Mouse (Mus musculus) embryonic facial prominence, embryonic 15.5 days (tissue): ENCODE measurements at regions not wholly inside any gene's neighbourhood (a gene's known extent, or its start where the extent isn't known, plus 50 kb on each side); places are given as distances from the start of the nearest gene placed in this dataset.
"Not testable (repeated sequence)": the region's sequence is repeated elsewhere in the genome, so short reads cannot be mapped to it uniquely, and the experiment has no call there.

Source experiments
- ATAC-seq: fragments of 200-750 bp; cut with Nextera tagmentation; 2 replicates; pipeline ENCODE4 v1.8.0; 2017; ENCODE audit warnings: low read depth, moderate TSS enrichment; ENCODE audit not compliant: insufficient number of reproducible peaks, low FRiP score, low TSS enrichment
- H3K27ac ChIP-seq: fragments of 300-500 bp; sonication (generic); replicated peaks from 2 replicates; pipeline ENCODE4 v1.5.1; 2015; ENCODE audit warnings: mild to moderate bottlenecking, inconsistent platforms
- H3K27me3 ChIP-seq: fragments of 300-500 bp; sonication (generic); 2 replicates; pipeline ENCODE4 v1.6.1; 2015; ENCODE audit warnings: inconsistent platforms
- H3K36me3 ChIP-seq: fragments of 300-500 bp; sonication (generic); 2 replicates; pipeline ENCODE4 v1.6.1; 2015; ENCODE audit warnings: mild to moderate bottlenecking, inconsistent platforms
- H3K4me1 ChIP-seq: fragments of 300-500 bp; sonication (generic); 2 replicates; pipeline ENCODE4 v1.6.1; 2015; ENCODE audit warnings: inconsistent platforms
- H3K4me2 ChIP-seq: fragments of 300-500 bp; sonication (generic); replicated peaks from 2 replicates; pipeline ENCODE4 v1.6.1; 2015; ENCODE audit warnings: mild to moderate bottlenecking, inconsistent platforms
- H3K4me3 ChIP-seq: fragments of 300-500 bp; sonication (generic); replicated peaks from 2 replicates; pipeline ENCODE4 v1.5.1; 2015; ENCODE audit warnings: mild to moderate bottlenecking, inconsistent platforms
- H3K9ac ChIP-seq: fragments of 300-500 bp; sonication (generic); 2 replicates; pipeline ENCODE4 v1.6.1; 2015; ENCODE audit warnings: inconsistent platforms
- H3K9me3 ChIP-seq: fragments of 300-500 bp; sonication (generic); replicated peaks from 2 replicates; pipeline ENCODE4 v1.6.1; 2016; ENCODE audit warnings: inconsistent platforms
- WGBS: fragments of 180-500 bp; shearing (Covaris S2); methylation state at CpG from one replicate; pipeline ENCODE4 v1.1.7; 2015; 5-methylcytosine and 5-hydroxymethylcytosine counted together

GRCm38 (mm10) chr14:37571971-37572370 is 436.9 kb upstream of the Ghitm start:
- H3K9ac ChIP-seq, result no peak overlapping the region
- no peak overlapping the region for H3K4me3 ChIP-seq
- 73% methylated on average over 6 of the region's 6 CpGs for WGBS
- H3K4me2 ChIP-seq, result no peak overlapping the region
- no peaks in the 10 kb centered on the region for H3K4me1 ChIP-seq
- H3K27ac ChIP-seq, result no peak overlapping the region
- H3K36me3 ChIP-seq, result no peaks in the 10 kb centered on the region
- H3K9me3 ChIP-seq, result no peaks in the 10 kb centered on the region
- ATAC-seq, result no peak
- no peaks in the 10 kb centered on the region for H3K27me3 ChIP-seq

DNA sequence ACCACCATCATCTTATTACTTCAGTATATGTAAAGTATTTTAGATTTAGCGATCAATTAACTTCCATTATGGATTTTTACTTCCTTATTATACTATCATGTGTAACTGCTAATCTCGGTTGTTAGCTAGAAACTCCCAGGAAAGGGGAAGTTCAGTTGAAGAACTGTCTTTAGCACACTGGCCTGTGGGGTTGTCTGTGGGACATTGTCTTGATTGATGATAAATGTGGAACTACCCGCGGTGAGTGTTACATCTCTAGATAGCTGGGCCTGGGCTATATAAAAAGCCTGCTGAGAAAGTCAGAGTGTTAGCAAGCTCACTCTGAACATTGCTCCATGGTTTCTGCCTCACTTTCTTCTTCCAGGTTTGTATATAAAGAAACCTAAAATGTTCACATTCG is 423.2 kb upstream of the Ghitm start:
- WGBS, result 80% methylated on average over 5 of the region's 5 CpGs

DNA sequence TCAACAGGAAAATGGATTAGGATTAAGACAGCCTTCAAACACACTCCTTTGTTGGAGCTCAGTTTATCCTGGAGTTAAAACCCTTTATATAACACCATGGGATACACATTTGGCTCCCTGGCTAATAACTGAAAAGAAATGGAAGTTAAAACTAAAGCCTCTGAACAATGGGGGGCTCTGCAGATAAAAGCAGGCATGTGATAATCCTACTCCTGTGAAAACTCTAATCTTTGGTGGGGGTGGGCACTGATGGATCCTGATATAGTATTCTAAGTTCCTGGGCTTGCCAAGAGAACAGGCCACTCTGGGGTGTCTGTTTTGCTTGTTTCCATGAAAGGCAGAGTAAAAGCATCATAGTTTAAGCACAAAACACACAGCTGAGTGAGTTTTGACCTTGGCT is 388.5 kb upstream of the Ghitm start:
- H3K27ac ChIP-seq, result no peak overlapping the region
- no peak overlapping the region for H3K4me2 ChIP-seq
- no peaks in the 10 kb centered on the region for H3K36me3 ChIP-seq
- H3K4me1 ChIP-seq, result no peaks in the 10 kb centered on the region
- no peak overlapping the region for H3K9ac ChIP-seq
- no peak overlapping the region for H3K4me3 ChIP-seq
- no peak for ATAC-seq
- H3K27me3 ChIP-seq, result no peaks in the 10 kb centered on the region
- H3K9me3 ChIP-seq, result no peaks in the 10 kb centered on the region

More for the DNA sequence above, 423.2 kb upstream of the Ghitm start:
- Histone ChIP-seq H3K4me3 (no peak overlapping the region), H3K36me3 (no peaks in the 10 kb centered on the region), H3K9me3 (no peaks in the 10 kb centered on the region), H3K4me1 (no peaks in the 10 kb centered on the region), H3K9ac (no peak overlapping the region), H3K27me3 (no peaks in the 10 kb centered on the region), H3K4me2 (no peak overlapping the region), H3K27ac (no peak overlapping the region)
- ATAC-seq, result no peak

DNA sequence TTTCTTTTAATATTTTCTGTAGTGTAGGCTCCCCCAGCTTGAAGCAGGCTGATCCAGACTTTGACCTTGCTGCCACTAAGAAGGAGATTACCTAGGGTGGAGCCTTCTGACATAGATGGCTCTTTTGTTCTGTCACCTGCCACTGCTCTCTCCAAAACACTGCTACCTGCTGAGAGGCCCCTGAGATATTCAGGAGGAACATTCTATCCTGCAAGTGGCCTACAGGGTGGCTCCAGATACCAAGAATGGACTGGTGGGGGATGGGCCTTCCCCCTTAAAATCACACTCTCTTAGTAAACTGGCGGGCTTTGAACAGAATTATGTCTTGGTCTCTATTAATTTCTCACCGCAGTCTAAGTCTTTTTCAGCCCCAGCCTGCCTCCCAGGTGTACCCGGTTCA is 385.6 kb upstream of the Ghitm start:
- H3K4me2 ChIP-seq, H3K9me3 ChIP-seq, H3K9ac ChIP-seq, H3K4me3 ChIP-seq, H3K36me3 ChIP-seq, H3K4me1 ChIP-seq, H3K27me3 ChIP-seq, H3K27ac ChIP-seq, ATAC-seq: not testable (repeated sequence)
- 80% methylated on average over 3 of the region's 3 CpGs for WGBS

DNA sequence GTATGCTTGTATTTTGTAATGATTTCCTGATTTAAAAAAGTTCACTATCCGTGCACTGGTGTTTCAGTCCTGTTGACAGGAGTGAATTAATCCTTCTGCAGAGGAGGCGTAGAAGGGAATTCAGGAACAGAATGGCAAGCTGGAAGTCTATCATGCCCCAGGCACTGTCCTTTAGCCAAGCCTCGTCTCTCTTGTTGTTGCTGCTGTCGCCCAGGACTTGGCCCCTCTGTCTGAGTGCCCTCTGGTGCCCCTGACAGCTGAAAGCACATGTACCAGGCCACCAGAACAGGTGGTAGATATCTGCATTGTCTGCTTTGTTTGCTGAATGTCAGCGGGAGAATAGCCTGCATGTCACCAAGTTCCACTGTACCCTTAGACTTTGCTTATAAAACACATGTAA is 370.2 kb upstream of the Ghitm start:
- Histone ChIP-seq H3K27ac (no peak overlapping the region), H3K27me3 (no peaks in the 10 kb centered on the region), H3K4me1 (no peaks in the 10 kb centered on the region), H3K36me3 (no peaks in the 10 kb centered on the region), H3K9ac (no peak overlapping the region), H3K9me3 (no peaks in the 10 kb centered on the region), H3K4me3 (no peak overlapping the region), H3K4me2 (no peak overlapping the region)
- 51% methylated on average over 5 of the region's 5 CpGs for WGBS
- no peak for ATAC-seq

DNA sequence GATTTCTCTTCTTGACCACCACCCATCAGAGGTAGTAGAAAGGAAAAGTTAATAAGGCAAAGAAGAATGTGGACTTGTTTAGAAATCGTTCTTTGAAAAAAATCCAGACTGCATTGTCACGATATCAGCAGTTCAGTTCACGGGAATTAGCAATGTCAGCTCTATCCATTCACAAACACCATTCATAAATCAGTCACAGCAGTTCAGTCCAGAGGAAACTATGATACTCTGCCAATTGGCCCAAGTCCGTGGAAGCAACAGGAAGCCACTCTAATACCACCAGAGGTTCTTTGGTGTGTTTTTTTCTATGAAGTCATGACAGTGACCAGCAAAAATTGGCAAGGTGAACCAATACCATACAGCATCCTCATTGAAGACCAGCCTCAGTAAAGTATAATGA is 355.6 kb upstream of the Ghitm start:
- Histone ChIP-seq H3K4me1 (no peaks in the 10 kb centered on the region), H3K27me3 (no peaks in the 10 kb centered on the region), H3K4me2 (no peak overlapping the region), H3K4me3 (no peak overlapping the region), H3K9ac (no peak overlapping the region), H3K27ac (no peak overlapping the region), H3K36me3 (no peaks in the 10 kb centered on the region), H3K9me3 (no peaks in the 10 kb centered on the region)
- ATAC-seq, result no peak
- WGBS, result 79% methylated on average over 4 of the region's 4 CpGs

GRCm38 (mm10) chr14:37485292-37485691 is 350.2 kb upstream of the Ghitm start:
- ATAC-seq, result no peak
- Histone ChIP-seq H3K9ac (no peak overlapping the region), H3K4me2 (no peak overlapping the region), H3K27me3 (no peaks in the 10 kb centered on the region), H3K4me3 (no peak overlapping the region), H3K27ac (no peak overlapping the region), H3K9me3 (no peaks in the 10 kb centered on the region), H3K36me3 (no peaks in the 10 kb centered on the region), H3K4me1 (no peaks in the 10 kb centered on the region)
- WGBS, result 83% methylated on average over 8 of the region's 8 CpGs

GRCm38 (mm10) chr14:37477599-37477998 is 342.5 kb upstream of the Ghitm start:
- ATAC-seq, result no peak
- Histone ChIP-seq H3K36me3 (no peaks in the 10 kb centered on the region), H3K4me2 (no peak overlapping the region), H3K4me3 (no peak overlapping the region), H3K27ac (no peak overlapping the region), H3K9me3 (no peaks in the 10 kb centered on the region), H3K9ac (no peak overlapping the region), H3K4me1 (no peaks in the 10 kb centered on the region), H3K27me3 (no peaks in the 10 kb centered on the region)

GRCm38 (mm10) chr14:37468711-37469110 is 333.6 kb upstream of the Ghitm start:
- ATAC-seq, result no peak
- Histone ChIP-seq H3K36me3 (no peaks in the 10 kb centered on the region), H3K27ac (no peak overlapping the region), H3K9ac (no peak overlapping the region), H3K27me3 (no peaks in the 10 kb centered on the region), H3K4me2 (no peak overlapping the region), H3K4me3 (no peak overlapping the region), H3K4me1 (no peaks in the 10 kb centered on the region), H3K9me3 (no peaks in the 10 kb centered on the region)
- WGBS, result 67% methylated on average over 2 of the region's 2 CpGs

DNA sequence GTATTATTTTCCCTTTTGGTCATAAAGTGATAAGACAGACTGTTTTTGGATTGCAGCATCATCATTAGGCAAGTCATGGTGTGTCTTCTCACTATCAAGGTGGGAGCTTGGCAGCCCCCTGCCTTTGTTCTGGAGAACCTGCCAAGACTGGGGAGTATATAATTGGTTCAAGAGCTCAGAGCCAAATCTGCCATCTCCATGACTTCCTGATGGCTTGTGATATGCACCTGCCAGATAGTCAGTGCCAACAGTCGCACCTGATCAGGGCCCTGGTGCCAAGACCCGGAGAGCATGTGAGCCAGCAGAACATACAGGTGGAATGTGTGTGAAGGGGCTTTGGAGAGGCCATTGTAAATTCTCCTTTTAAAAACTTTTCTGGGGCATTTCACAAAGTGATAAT is 305.8 kb upstream of the Ghitm start:
- Histone ChIP-seq H3K4me2 (no peak overlapping the region), H3K36me3 (no peaks in the 10 kb centered on the region), H3K4me1 (no peaks in the 10 kb centered on the region), H3K9me3 (no peaks in the 10 kb centered on the region), H3K9ac (no peak overlapping the region), H3K4me3 (no peak overlapping the region), H3K27me3 (no peaks in the 10 kb centered on the region), H3K27ac (no peak overlapping the region)
- 75% methylated on average over 2 of the region's 2 CpGs for WGBS
- no peak for ATAC-seq

DNA sequence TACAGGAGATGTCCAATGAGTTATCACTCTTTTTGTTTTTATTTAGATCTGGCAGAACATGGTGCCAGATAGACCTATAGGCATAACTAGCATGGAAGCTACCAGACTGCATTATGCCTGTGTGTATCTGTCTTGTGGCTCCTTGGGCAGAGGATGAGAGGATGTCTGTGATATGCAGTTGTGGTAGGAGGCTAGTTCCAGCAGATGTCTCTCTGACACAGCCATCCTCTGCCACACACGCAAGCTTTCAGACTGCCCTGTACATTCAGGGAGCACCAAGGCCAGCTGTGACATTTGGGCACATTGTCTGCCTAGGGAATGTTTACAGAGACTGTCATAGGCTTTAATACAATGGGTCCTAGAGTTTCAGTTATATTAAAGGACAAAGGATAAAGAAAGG is 295.6 kb upstream of the Ghitm start:
- no peak overlapping the region for H3K4me2 ChIP-seq
- H3K27ac ChIP-seq, result no peak overlapping the region
- no peaks in the 10 kb centered on the region for H3K9me3 ChIP-seq
- WGBS, result 85% methylated on average over 1 of the region's 1 CpGs
- H3K36me3 ChIP-seq, result no peaks in the 10 kb centered on the region
- H3K27me3 ChIP-seq, result no peaks in the 10 kb centered on the region
- ATAC-seq, result no peak
- H3K9ac ChIP-seq, result no peak overlapping the region
- H3K4me1 ChIP-seq, result no peaks in the 10 kb centered on the region
- H3K4me3 ChIP-seq, result no peak overlapping the region

- H3K9me3 ChIP-seq, result no peaks in the 10 kb centered on the region
- ATAC-seq, result no peak
- H3K27ac ChIP-seq, result no peak overlapping the region
- H3K4me1 ChIP-seq, result no peaks in the 10 kb centered on the region
- no peaks in the 10 kb centered on the region for H3K36me3 ChIP-seq
- no peak overlapping the region for H3K4me2 ChIP-seq
- H3K27me3 ChIP-seq, result no peaks in the 10 kb centered on the region
- H3K4me3 ChIP-seq, result no peak overlapping the region
- no peak overlapping the region for H3K9ac ChIP-seq
Observed at GRCm38 (mm10) chr14:37425506-37425905, 290.4 kb upstream of the Ghitm start.

GRCm38 (mm10) chr14:37421566-37421965 is 286.5 kb upstream of the Ghitm start:
- no peaks in the 10 kb centered on the region for H3K27me3 ChIP-seq
- no peaks in the 10 kb centered on the region for H3K36me3 ChIP-seq
- H3K27ac ChIP-seq, result no peak overlapping the region
- H3K4me3 ChIP-seq, result no peak overlapping the region
- no peak overlapping the region for H3K4me2 ChIP-seq
- no peaks in the 10 kb centered on the region for H3K4me1 ChIP-seq
- no peak overlapping the region for H3K9ac ChIP-seq
- 36% methylated on average over 2 of the region's 2 CpGs for WGBS
- no peaks in the 10 kb centered on the region for H3K9me3 ChIP-seq
- no peak for ATAC-seq
